Mouse (Mus musculus) brain, embryonic 14.5 days (tissue): ENCODE data around the gene Kcnj8. TPM values are rescaled to one million over a fixed set of nuclear protein-coding genes. Genes with fewer than 3 reads are reported as not detected.
A peak's percentile ranks its signal among the peaks of the same experiment; 100 is the strongest.

Experiments
- DNase-seq: peaks from one replicate; pipeline ENCODE4 v3.0.0-alpha.2; 2011; ENCODE audit warnings: low read depth
- CTCF ChIP-seq: fragments of 200-500 bp; IDR thresholded peaks from 2 replicates; pipeline ENCODE4 v1.5.1; 2012; ENCODE audit warnings: inconsistent platforms, mild to moderate bottlenecking, moderate library complexity, borderline replicate concordance; ENCODE audit not compliant: insufficient read depth, insufficient read length; ENCODE audit errors: extremely low read depth
- POLR2A ChIP-seq: fragments of 200-500 bp; IDR thresholded peaks from 2 replicates; pipeline ENCODE4 v1.6.1; 2012; ENCODE audit warnings: mild to moderate bottlenecking, inconsistent platforms, borderline replicate concordance; ENCODE audit not compliant: poor library complexity, insufficient read depth, insufficient read length, severe bottlenecking; ENCODE audit errors: extremely low read depth
- polyA plus RNA-seq: library from polyadenylated mRNA; depleted of rRNA; stranded (reverse); fragments of >200 nt; gene quantifications from 2 replicates; pipeline ENCODE4 v1.2.3, GENCODE M21; 2012

Kcnj8 gene
- polyA plus RNA-seq, 1 experiment, result 11.2 TPM

GRCm38 (mm10) chr6:142542082-142542799 is 29.2 kb downstream of the Kcnj8 start:
- DNase-seq, result no peak
- TF ChIP-seq POLR2A (no peak), CTCF (no peak)

GRCm38 (mm10) chr6:142540561-142541160 is 30.8 kb downstream of the Kcnj8 start:
- TF ChIP-seq CTCF (no peak), POLR2A (no peak)
- no peak for DNase-seq

GRCm38 (mm10) chr6:142540131-142540530 is 31.3 kb downstream of the Kcnj8 start:
- DNase-seq, result no peak
- no peak for TF ChIP-seq POLR2A
- TF ChIP-seq CTCF, result no peak

GRCm38 (mm10) chr6:142538503-142538902 is 32.9 kb downstream of the Kcnj8 start:
- peak; percentile 8 for DNase-seq

GRCm38 (mm10) chr6:142533412-142533811 is 38.0 kb downstream of the Kcnj8 start:
- DNase-seq, result no peak
- TF ChIP-seq CTCF, result no peak
- no peak for TF ChIP-seq POLR2A

More at GRCm38 (mm10) chr6:142538503-142538902, 32.9 kb downstream of the Kcnj8 start:
- TF ChIP-seq POLR2A (no peak), CTCF (no peak)

- DNase-seq, result no peak
- no peak for TF ChIP-seq POLR2A
- no peak for TF ChIP-seq CTCF
Measured at GRCm38 (mm10) chr6:142532686-142533085, 38.7 kb downstream of the Kcnj8 start.

- no peak for DNase-seq
- TF ChIP-seq POLR2A, result no peak
- TF ChIP-seq CTCF, result no peak
Measured at GRCm38 (mm10) chr6:142532141-142532540, 39.3 kb downstream of the Kcnj8 start.

GRCm38 (mm10) chr6:142530378-142530777 is 41.0 kb downstream of the Kcnj8 start:
- no peak for DNase-seq
- no peak for TF ChIP-seq CTCF
- no peak for TF ChIP-seq POLR2A

GRCm38 (mm10) chr6:142529680-142530079 is 41.7 kb downstream of the Kcnj8 start:
- DNase-seq, result no peak
- TF ChIP-seq POLR2A (no peak), CTCF (no peak)

- no peak for DNase-seq
- TF ChIP-seq POLR2A (no peak), CTCF (no peak)
Measured at GRCm38 (mm10) chr6:142527931-142528562, 43.4 kb downstream of the Kcnj8 start.

- TF ChIP-seq POLR2A, result no peak
- TF ChIP-seq CTCF, result peak; percentile 83
- DNase-seq, result peak; percentile 84
Measured at GRCm38 (mm10) chr6:142524635-142525308, 46.6 kb downstream of the Kcnj8 start.
